In the genomic region with DNA sequence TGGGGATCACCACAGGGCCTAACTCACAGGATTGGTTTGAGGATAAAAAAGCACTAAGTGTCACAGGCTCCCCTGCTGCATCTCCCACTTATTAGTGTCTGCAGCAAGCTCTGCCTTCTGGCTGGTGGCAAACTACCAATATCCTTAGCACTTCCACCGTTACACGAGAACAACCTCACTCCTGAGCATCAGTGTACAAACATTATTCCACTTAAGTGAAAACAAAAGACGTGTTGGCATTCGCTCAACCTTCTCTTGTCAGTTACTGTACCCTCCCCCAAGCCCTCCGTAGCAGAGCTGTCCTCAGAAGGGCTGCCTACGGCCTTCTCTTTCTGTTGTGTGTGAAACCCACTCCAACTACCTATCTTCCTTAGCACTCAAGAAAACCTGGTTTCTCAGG, we compare ENCODE assay signal across 21 mouse cellular contexts.
"Had no signal": no experiment of that assay in that cellular context is flagged by ENCODE, and none has a peak within 500 bp of the region (broad histone marks: within the 10 kb centered on the region; RNA-seq: fewer than 3 reads in every experiment).

No protein-coding gene starts in this region.

- H3K9me3 ChIP-seq: limb, embryonic 10.5 days; limb, embryonic 13.5 days; liver, embryonic 12.5 days; liver, embryonic 15.5 days; lung, embryonic 15.5 days; megakaryocyte, embryonic 14.5 days; midbrain, embryonic 10.5 days; midbrain, embryonic 13.5 days had no signal

- H3K36me3 ChIP-seq: liver, embryonic 12.5 days; liver, embryonic 15.5 days; lung, embryonic 15.5 days had no signal

- H3K4me1 ChIP-seq: limb, embryonic 10.5 days; liver, embryonic 12.5 days; liver, embryonic 15.5 days; lung, embryonic 15.5 days; midbrain, embryonic 10.5 days; midbrain, embryonic 13.5 days had no signal

- H3K4me2 ChIP-seq: limb, embryonic 13.5 days; liver, embryonic 12.5 days; liver, embryonic 15.5 days; lung, embryonic 15.5 days; midbrain, embryonic 13.5 days had no signal

- H3K27ac ChIP-seq: layer of hippocampus, adult 2 months; limb, embryonic 10.5 days; limb, embryonic 13.5 days; liver, embryonic 12.5 days; liver, embryonic 15.5 days; lung, embryonic 15.5 days; midbrain, embryonic 10.5 days; midbrain, embryonic 13.5 days; stomach, postnatal 0 days had no signal

- H3K9ac ChIP-seq: limb, embryonic 13.5 days; liver, embryonic 12.5 days; liver, embryonic 15.5 days; lung, embryonic 15.5 days; midbrain, embryonic 13.5 days had no signal

- H3K4me3 ChIP-seq: layer of hippocampus, adult 2 months; limb, embryonic 10.5 days; limb, embryonic 13.5 days; liver, embryonic 12.5 days; liver, embryonic 15.5 days; lung, embryonic 15.5 days; megakaryocyte, embryonic 14.5 days; midbrain, embryonic 10.5 days; midbrain, embryonic 13.5 days had no signal

- ATAC-seq: liver, embryonic 12.5 days; midbrain, embryonic 13.5 days had no signal

- DNase-seq: kidney, postnatal 14 days; layer of hippocampus, adult 9-11 months; liver; lung, adult 18-20 months; lung, postnatal 10 days; lung, postnatal 36 days; right cerebral cortex, postnatal 14 days; right cerebral cortex, postnatal 4 days; thymus, adult 2 months; thymus, postnatal 14 days; thymus, postnatal 4 days had no signal

- H3K27me3 ChIP-seq: limb, embryonic 13.5 days; liver, embryonic 12.5 days; liver, embryonic 15.5 days; lung, embryonic 15.5 days; megakaryocyte, embryonic 14.5 days; midbrain, embryonic 13.5 days had no signal
